26 mouse cellular contexts compared by ENCODE assay signal in genomic region chr13:92911660-92912284, GRCm38 (mm10).
DNase-seq lines count a peak whose midpoint lies in the region; ATAC-seq and TF ChIP-seq lines count a peak whose summit lies in the region.
"Had no signal": no experiment of that assay in that cellular context is flagged by ENCODE, and none has a peak within 500 bp of the region (broad histone marks: within the 10 kb centered on the region; RNA-seq: fewer than 3 reads in every experiment).

No protein-coding gene starts in this region.

- no peaks in the 10 kb centered on the region for H3K27me3 ChIP-seq in midbrain, embryonic 16.5 days (ENCODE audit: control insufficient read depth, insufficient read depth, low read depth, low read length)
- H3K27me3 ChIP-seq in hindbrain, postnatal 0 days (ENCODE audit: insufficient read depth, low read length): no peaks in the 10 kb centered on the region
- H3K27me3 ChIP-seq: embryonic facial prominence, embryonic 12.5 days; forebrain, embryonic 12.5 days; heart, embryonic 13.5 days; hindbrain, embryonic 13.5 days; midbrain, embryonic 12.5 days; neural tube, embryonic 15.5 days; stomach, embryonic 15.5 days had no signal

- no peaks in the 10 kb centered on the region for H3K4me1 ChIP-seq in midbrain, embryonic 16.5 days (ENCODE audit: control insufficient read depth, insufficient read depth, low read length)
- H3K4me1 ChIP-seq in hindbrain, postnatal 0 days (ENCODE audit: insufficient read depth, low read length): no peaks in the 10 kb centered on the region
- H3K4me1 ChIP-seq: forebrain, embryonic 12.5 days; hindbrain, embryonic 13.5 days; midbrain, embryonic 12.5 days; neural tube, embryonic 15.5 days; stomach, embryonic 15.5 days had no signal

- peak overlapping the region; percentile 15; the same call in 1 of the 2 replicates for H3K27ac ChIP-seq in layer of hippocampus, adult 2 months
- no peak overlapping the region for H3K27ac ChIP-seq in midbrain, embryonic 16.5 days (ENCODE audit: low read length)
- no peak overlapping the region for H3K27ac ChIP-seq in hindbrain, postnatal 0 days
- H3K27ac ChIP-seq: embryonic facial prominence, embryonic 12.5 days; forebrain, embryonic 12.5 days; heart, embryonic 13.5 days; hindbrain, embryonic 13.5 days; midbrain, embryonic 12.5 days; neural tube, embryonic 15.5 days; stomach, embryonic 15.5 days had no signal

- no peak for TF ChIP-seq CTCF in layer of hippocampus, adult 2 months (conservative IDR thresholded peaks at IDR 0.05)
- no peak for TF ChIP-seq CTCF in hindbrain, postnatal 0 days (IDR thresholded peaks at IDR 0.05; ENCODE audit: low read depth)

- WGBS in midbrain, embryonic 16.5 days: 53% methylated on average over 11 of the region's 11 CpGs
- WGBS in hindbrain, postnatal 0 days: 71% methylated on average over 11 of the region's 11 CpGs

- no peak overlapping the region for H3K4me2 ChIP-seq in midbrain, embryonic 16.5 days (ENCODE audit: low read length)
- H3K4me2 ChIP-seq in hindbrain, postnatal 0 days (ENCODE audit: low read depth, low read length): no peak overlapping the region
- H3K4me2 ChIP-seq: embryonic facial prominence, embryonic 12.5 days; forebrain, embryonic 12.5 days; heart, embryonic 13.5 days; hindbrain, embryonic 13.5 days; liver, embryonic 11.5 days; midbrain, embryonic 12.5 days; neural tube, embryonic 15.5 days; stomach, embryonic 15.5 days had no signal

- no peak overlapping the region for H3K9ac ChIP-seq in midbrain, embryonic 16.5 days (ENCODE audit: low read depth, low read length)
- no peak overlapping the region for H3K9ac ChIP-seq in hindbrain, postnatal 0 days (replicated peaks; ENCODE audit: low read length)
- H3K9ac ChIP-seq: embryonic facial prominence, embryonic 12.5 days; forebrain, embryonic 12.5 days; heart, embryonic 13.5 days; hindbrain, embryonic 13.5 days; liver, postnatal 0 days; midbrain, embryonic 12.5 days; neural tube, embryonic 15.5 days; stomach, embryonic 15.5 days had no signal

- H3K36me3 ChIP-seq in midbrain, embryonic 16.5 days (ENCODE audit: control insufficient read depth, insufficient read depth, low read length): no peaks in the 10 kb centered on the region
- H3K36me3 ChIP-seq in hindbrain, postnatal 0 days (ENCODE audit: insufficient read depth, low read length): no peaks in the 10 kb centered on the region
- H3K36me3 ChIP-seq: embryonic facial prominence, embryonic 12.5 days; forebrain, embryonic 12.5 days; heart, embryonic 13.5 days; hindbrain, embryonic 13.5 days; midbrain, embryonic 12.5 days; neural tube, embryonic 15.5 days; stomach, embryonic 15.5 days had no signal

- DNase-seq in layer of hippocampus, adult 2 months (ENCODE audit: low spot score in 2 of 2): no peak
- no peak for DNase-seq in layer of hippocampus, adult 11-12 months (ENCODE audit: low spot score)
- peak; percentile 20 for DNase-seq in right cerebral cortex, adult 18-20 months
- no peak for DNase-seq in right cerebral cortex, postnatal 4 days
- no peak for DNase-seq in hindbrain, postnatal 0 days (ENCODE audit: low spot score)
- no peak for DNase-seq in neural tube, embryonic 10.5 days (ENCODE audit: extremely low spot score, low spot score)
- DNase-seq: adrenal gland, adult 2 months; cerebellum, adult 18-20 months; cerebellum, postnatal 14 days; gastrocnemius, postnatal 10 days; heart, postnatal 14 days; kidney, adult 18-20 months; kidney, postnatal 4 days; liver, postnatal 0 days had no signal

- H3K4me3 ChIP-seq in layer of hippocampus, adult 2 months: no peak overlapping the region
- no peak overlapping the region for H3K4me3 ChIP-seq in midbrain, embryonic 16.5 days (ENCODE audit: low read depth, low read length)
- H3K4me3 ChIP-seq in hindbrain, postnatal 0 days (ENCODE audit: low read length): no peak overlapping the region
- H3K4me3 ChIP-seq: embryonic facial prominence, embryonic 12.5 days; erythroblast, embryonic 14.5 days; forebrain, embryonic 12.5 days; heart, embryonic 13.5 days; hindbrain, embryonic 13.5 days; midbrain, embryonic 12.5 days; neural tube, embryonic 15.5 days; stomach, embryonic 15.5 days had no signal

- ATAC-seq in midbrain, embryonic 16.5 days: peak; percentile 50
- no peak for ATAC-seq in hindbrain, postnatal 0 days
- ATAC-seq: inflammation-experienced regulatory T-cells, adult 6 months; liver, postnatal 0 days; lung, postnatal 0 days had no signal

- H3K9me3 ChIP-seq in midbrain, embryonic 16.5 days (replicated peaks; ENCODE audit: control insufficient read depth, low read length, poor library complexity, severe bottlenecking): no peaks in the 10 kb centered on the region
- no peaks in the 10 kb centered on the region for H3K9me3 ChIP-seq in hindbrain, postnatal 0 days (ENCODE audit: low read length)
- H3K9me3 ChIP-seq: embryonic facial prominence, embryonic 12.5 days; forebrain, embryonic 12.5 days; hindbrain, embryonic 13.5 days; midbrain, embryonic 12.5 days; neural tube, embryonic 15.5 days; stomach, embryonic 15.5 days had no signal
